ENCODE assay signal across 7 mouse cellular contexts in genomic region chr4:68950556-68950955, GRCm38 (mm10). TPM values are rescaled to one million over a fixed set of nuclear protein-coding genes. Genes with fewer than 3 reads are reported as not detected.
DNase-seq lines count a peak whose midpoint lies in the region; ATAC-seq lines count a peak whose summit lies in the region.

No protein-coding gene starts in this region.

- 4% methylated on average over 2 of the region's 2 CpGs for WGBS in midbrain, embryonic 15.5 days

- peak overlapping the region; percentile 12; the same call in 1 of the 2 replicates for H3K4me3 ChIP-seq in midbrain, embryonic 15.5 days

- H3K9ac ChIP-seq in midbrain, embryonic 15.5 days = no peak overlapping the region; the same call in 1 of the 2 replicates

- H3K4me1 ChIP-seq in midbrain, embryonic 15.5 days = peaks cover 16% of the 10 kb centered on the region

- no peaks in the 10 kb centered on the region for H3K36me3 ChIP-seq in midbrain, embryonic 15.5 days (replicated peaks)

- H3K27ac ChIP-seq in midbrain, embryonic 15.5 days = 0 out of 2 replicates have a peak overlapping the region, but pooled peaks have one; percentile 45

- no peaks in the 10 kb centered on the region for H3K27me3 ChIP-seq in midbrain, embryonic 15.5 days (replicated peaks)

- no peaks in the 10 kb centered on the region for H3K9me3 ChIP-seq in midbrain, embryonic 15.5 days

- no peak for ATAC-seq in midbrain, embryonic 15.5 days (replicated peaks)
- no peak for ATAC-seq in erythroid progenitor cell, adult 5-6 weeks (replicated peaks; ENCODE audit: low FRiP score, poor library complexity, severe bottlenecking)

- peak overlapping the region; percentile 38 for H3K4me2 ChIP-seq in midbrain, embryonic 15.5 days

- peak; percentile 13 for DNase-seq in urinary bladder, postnatal 14 days (ENCODE audit: low spot score)
- no peak for DNase-seq in urinary bladder, adult 18-20 months (ENCODE audit: low spot score in 2 of 2)
- peak; percentile 66 for DNase-seq in embryo, embryonic 10 days (ENCODE audit: low spot score)
- DNase-seq in layer of hippocampus, adult 8-10 months (ENCODE audit: low spot score in 2 of 2) = peak; percentile 31 to 69
- DNase-seq in B cell, adult 2 months = no peak

RNA-seq across cellular contexts. Expression of gene Brinp1, which starts 3.6 kb away (rescaled TPM):
- total RNA-seq in layer of hippocampus, adult 8-10 months (2022) = 100 to 1,000 TPM; 191 to 204 (median 202) TPM
- polyA plus RNA-seq in midbrain, embryonic 15.5 days (2015; fragmentation: Nextera tagmentation; extraction: Ambion mirVana) = 54.6 and 59.2 TPM in 2 replicates
- not detected in 2 replicates for total RNA-seq in erythroid progenitor cell, adult 5-6 weeks (2015; ENCODE audit: low replicate concordance)
- not detected in 2 replicates for total RNA-seq in erythroid progenitor cell, adult 5-6 weeks (2017; ENCODE audit: low replicate concordance)

Comparison
In these comparisons a context has a peak if more than half of its experiments do, and no peak if none do; other contexts are left out.
1. DNase-seq: peak in urinary bladder, postnatal 14 days (single experiment), embryo, embryonic 10 days (single experiment) and layer of hippocampus, adult 8-10 months (2 of 2); none in urinary bladder, adult 18-20 months (0 of 2) and B cell, adult 2 months (0 of 2).
2. RNA of gene Brinp1, which starts 3.6 kb away (total RNA-seq): 191 to 204 TPM in layer of hippocampus, adult 8-10 months; not detected in erythroid progenitor cell, adult 5-6 weeks; every median in the first group is over 100 times any median in the second.